Mouse (Mus musculus) midbrain, embryonic 16.5 days (tissue): ENCODE measurements around the gene Bmp2k. TPM values are rescaled to one million over a fixed set of nuclear protein-coding genes. Genes with fewer than 3 reads are reported as not detected.

ENCODE experiments used
- ATAC-seq: fragments of 200-750 bp; cut with Nextera tagmentation; 2 replicates; pipeline ENCODE4 v1.8.0; 2017; ENCODE audit warnings: moderate TSS enrichment
- H3K27ac ChIP-seq: fragments of 300-500 bp; sonication (generic); 2 replicates; pipeline ENCODE4 v1.5.1; 2014; ENCODE audit warnings: mild to moderate bottlenecking, low read length, mixed read lengths
- H3K27me3 ChIP-seq: fragments of 300-500 bp; sonication (generic); 2 replicates; pipeline ENCODE4 v1.6.1; 2014; ENCODE audit warnings: low read depth, low read length, mixed read lengths; ENCODE audit not compliant: control insufficient read depth, insufficient read depth
- H3K36me3 ChIP-seq: fragments of 300-500 bp; sonication (generic); 2 replicates; pipeline ENCODE4 v1.6.1; 2014; ENCODE audit warnings: mild to moderate bottlenecking, low read length, moderate library complexity, mixed read lengths; ENCODE audit not compliant: control insufficient read depth, insufficient read depth
- H3K4me1 ChIP-seq: fragments of 300-500 bp; sonication (generic); 2 replicates; pipeline ENCODE4 v1.6.1; 2014; ENCODE audit warnings: mild to moderate bottlenecking, low read length, mixed read lengths; ENCODE audit not compliant: control insufficient read depth, insufficient read depth
- H3K4me2 ChIP-seq: fragments of 300-500 bp; sonication (generic); 2 replicates; pipeline ENCODE4 v1.6.1; 2014; ENCODE audit warnings: mild to moderate bottlenecking, low read length, mixed read lengths
- H3K4me3 ChIP-seq: fragments of 300-500 bp; sonication (generic); 2 replicates; pipeline ENCODE4 v1.5.1; 2014; ENCODE audit warnings: low read depth, mild to moderate bottlenecking, low read length, moderate library complexity, mixed read lengths
- H3K9ac ChIP-seq: fragments of 300-500 bp; sonication (generic); 2 replicates; pipeline ENCODE4 v1.6.1; 2014; ENCODE audit warnings: low read depth, low read length, mixed read lengths
- H3K9me3 ChIP-seq: fragments of 300-500 bp; sonication (generic); replicated peaks from 2 replicates; pipeline ENCODE4 v1.6.1; 2014; ENCODE audit warnings: mild to moderate bottlenecking, low read length, mixed read lengths; ENCODE audit not compliant: control insufficient read depth, poor library complexity, severe bottlenecking
- WGBS: fragments of 180-500 bp; shearing (Covaris S2); extraction: QIAGEN DNeasy Blood & Tissue Kit; methylation state at CpG from one replicate; pipeline ENCODE4 v1.1.7; 2014; 5-methylcytosine and 5-hydroxymethylcytosine counted together
- polyA plus RNA-seq: library from polyadenylated mRNA; unstranded; fragments of >200 nt; fragmentation: Nextera tagmentation; extraction: Ambion mirVana; gene quantifications from 2 replicates; pipeline ENCODE4 v1.2.1, GENCODE M21; 2015

The Bmp2k gene
- polyA plus RNA-seq, 1 experiment from 2014 or later, result 8.3 TPM

GRCm38 (mm10) chr5:96961122-96961521 lies 36.4 kb upstream of the Bmp2k start:
- 87% methylated on average over 5 of the region's 5 CpGs for WGBS
- Histone ChIP-seq H3K9me3 (no peaks in the 10 kb centered on the region), H3K4me3 (no peak overlapping the region), H3K4me1 (peaks cover 9% of the 10 kb centered on the region), H3K9ac (no peak overlapping the region), H3K27me3 (no peaks in the 10 kb centered on the region), H3K27ac (no peak overlapping the region), H3K36me3 (no peaks in the 10 kb centered on the region), H3K4me2 (no peak overlapping the region)
- no peak for ATAC-seq

- Histone ChIP-seq H3K4me2 (no peak overlapping the region), H3K27ac (no peak overlapping the region), H3K4me3 (no peak overlapping the region), H3K36me3 (no peaks in the 10 kb centered on the region), H3K9ac (no peak overlapping the region), H3K27me3 (no peaks in the 10 kb centered on the region), H3K9me3 (no peaks in the 10 kb centered on the region), H3K4me1 (peaks cover 9% of the 10 kb centered on the region)
- no peak for ATAC-seq
Measured at GRCm38 (mm10) chr5:96961852-96962251, 35.6 kb upstream of the Bmp2k start.

GRCm38 (mm10) chr5:96962252-96962933 lies 35.1 kb upstream of the Bmp2k start:
- no peaks in the 10 kb centered on the region for H3K27me3 ChIP-seq
- H3K27ac ChIP-seq, result no peak overlapping the region
- peaks cover 9% of the 10 kb centered on the region for H3K4me1 ChIP-seq
- no peak for ATAC-seq
- H3K9me3 ChIP-seq, result no peaks in the 10 kb centered on the region
- H3K4me2 ChIP-seq, result no peak overlapping the region
- no peak overlapping the region for H3K4me3 ChIP-seq
- 74% methylated on average over 8 of the region's 8 CpGs for WGBS
- no peak overlapping the region for H3K9ac ChIP-seq
- no peaks in the 10 kb centered on the region for H3K36me3 ChIP-seq

GRCm38 (mm10) chr5:96962934-96963301 lies 34.6 kb upstream of the Bmp2k start:
- H3K4me3 ChIP-seq, result no peak overlapping the region
- WGBS, result 96% methylated on average over 6 of the region's 6 CpGs
- no peaks in the 10 kb centered on the region for H3K9me3 ChIP-seq
- peaks cover 9% of the 10 kb centered on the region for H3K4me1 ChIP-seq
- H3K27ac ChIP-seq, result no peak overlapping the region
- H3K36me3 ChIP-seq, result no peaks in the 10 kb centered on the region
- ATAC-seq, result no peak
- no peak overlapping the region for H3K9ac ChIP-seq
- H3K4me2 ChIP-seq, result no peak overlapping the region
- no peaks in the 10 kb centered on the region for H3K27me3 ChIP-seq

DNA sequence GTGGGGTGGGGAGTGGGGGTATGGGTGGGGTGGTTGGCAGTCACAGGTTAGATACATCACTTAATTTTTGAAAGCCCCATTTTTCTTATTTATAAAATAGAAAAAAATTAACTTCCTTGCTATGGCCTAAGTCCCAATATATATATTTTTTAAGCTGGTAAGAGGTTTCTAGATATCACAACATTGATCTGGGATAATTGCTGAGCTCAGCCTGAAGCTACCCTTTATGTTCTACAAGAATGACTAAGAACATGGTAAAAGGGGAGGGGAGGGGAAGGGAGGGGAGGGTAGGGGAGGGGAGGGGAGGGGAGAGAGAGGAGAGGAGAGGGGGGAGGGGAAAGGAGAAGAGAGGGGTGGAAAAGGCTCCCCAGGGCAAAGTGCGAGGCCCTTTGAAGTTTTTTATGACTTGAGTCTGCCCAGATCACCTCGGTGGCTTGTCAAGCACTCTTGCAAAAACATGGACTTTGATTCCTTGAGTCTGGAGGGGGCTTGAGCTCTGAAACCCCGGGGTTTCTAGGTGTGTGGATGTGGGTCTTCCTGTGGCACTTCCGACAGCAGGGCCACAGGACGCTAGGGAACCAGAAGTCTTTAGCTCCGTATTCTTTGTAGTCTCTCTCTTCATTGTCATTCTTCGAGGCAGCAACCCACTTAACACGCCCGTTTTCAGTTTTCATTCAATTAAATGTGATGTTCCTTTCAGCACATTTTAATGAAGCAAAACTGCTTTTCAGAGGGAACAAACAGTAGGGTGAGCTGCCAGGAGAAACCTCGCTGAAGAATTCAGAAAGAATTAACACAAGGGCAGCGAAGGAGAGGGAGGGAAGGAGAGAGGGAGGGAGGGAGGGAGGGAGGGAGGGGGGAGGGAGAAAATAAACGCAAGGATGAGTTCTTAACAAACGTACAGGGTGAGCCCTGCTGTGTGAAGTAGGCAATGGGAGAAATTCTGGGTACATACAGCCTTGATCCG lies 33.1 kb upstream of the Bmp2k start:
- H3K4me2 ChIP-seq, result peak overlapping the region; percentile 42
- H3K27ac ChIP-seq, result no peak overlapping the region
- WGBS, result 2% methylated on average over 14 of the region's 14 CpGs
- no peaks in the 10 kb centered on the region for H3K36me3 ChIP-seq
- H3K4me1 ChIP-seq, result peaks cover 9% of the 10 kb centered on the region
- H3K9me3 ChIP-seq, result no peaks in the 10 kb centered on the region
- no peak overlapping the region for H3K9ac ChIP-seq
- no peak overlapping the region for H3K4me3 ChIP-seq
- no peaks in the 10 kb centered on the region for H3K27me3 ChIP-seq
- peak; percentile 70 for ATAC-seq

- ATAC-seq, result no peak; the same call in none of the 2 replicates
- Histone ChIP-seq H3K27ac (no peak overlapping the region), H3K9ac (no peak overlapping the region), H3K4me3 (no peak overlapping the region), H3K4me1 (peaks cover 9% of the 10 kb centered on the region), H3K4me2 (peak overlapping the region; percentile 42), H3K9me3 (no peaks in the 10 kb centered on the region), H3K27me3 (no peaks in the 10 kb centered on the region), H3K36me3 (no peaks in the 10 kb centered on the region)
- WGBS, result 46% methylated on average over 2 of the region's 2 CpGs
Measured at GRCm38 (mm10) chr5:96965029-96965403, 32.5 kb upstream of the Bmp2k start.

DNA sequence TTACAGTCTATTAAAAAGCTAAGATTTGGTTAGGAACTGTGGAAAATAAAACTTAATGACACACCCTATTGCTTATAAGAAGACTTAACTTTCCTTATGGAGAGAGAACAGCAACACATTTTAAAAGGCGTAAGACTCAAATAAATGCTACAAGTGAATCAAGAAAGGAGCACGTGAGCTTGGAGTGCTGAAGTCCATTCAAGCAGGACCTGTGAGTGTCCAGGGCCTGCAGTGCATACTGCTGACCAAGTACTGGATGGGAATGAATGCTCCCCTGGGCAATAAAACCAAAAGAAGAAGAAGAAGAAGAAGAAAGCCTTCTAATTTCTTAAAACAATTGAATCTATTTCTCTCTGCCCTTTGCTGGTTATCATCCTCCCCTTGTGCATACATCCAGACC lies 32.0 kb upstream of the Bmp2k start:
- H3K4me2 ChIP-seq, result no peak overlapping the region
- no peak overlapping the region for H3K27ac ChIP-seq
- H3K36me3 ChIP-seq, result no peaks in the 10 kb centered on the region
- no peaks in the 10 kb centered on the region for H3K9me3 ChIP-seq
- 72% methylated on average over 2 of the region's 2 CpGs for WGBS
- no peak overlapping the region for H3K9ac ChIP-seq
- H3K4me3 ChIP-seq, result no peak overlapping the region
- H3K4me1 ChIP-seq, result peaks cover 9% of the 10 kb centered on the region
- H3K27me3 ChIP-seq, result no peaks in the 10 kb centered on the region
- no peak for ATAC-seq

- H3K27ac ChIP-seq, result no peak overlapping the region
- H3K4me2 ChIP-seq, result no peak overlapping the region
- no peak overlapping the region for H3K4me3 ChIP-seq
- H3K36me3 ChIP-seq, result no peaks in the 10 kb centered on the region
- H3K9me3 ChIP-seq, result no peaks in the 10 kb centered on the region
- H3K4me1 ChIP-seq, result peaks cover 9% of the 10 kb centered on the region
- 31% methylated on average over 6 of the region's 6 CpGs for WGBS
- no peaks in the 10 kb centered on the region for H3K27me3 ChIP-seq
- no peak overlapping the region for H3K9ac ChIP-seq
- ATAC-seq, result no peak
Measured at GRCm38 (mm10) chr5:96968628-96969027, 28.9 kb upstream of the Bmp2k start.

DNA sequence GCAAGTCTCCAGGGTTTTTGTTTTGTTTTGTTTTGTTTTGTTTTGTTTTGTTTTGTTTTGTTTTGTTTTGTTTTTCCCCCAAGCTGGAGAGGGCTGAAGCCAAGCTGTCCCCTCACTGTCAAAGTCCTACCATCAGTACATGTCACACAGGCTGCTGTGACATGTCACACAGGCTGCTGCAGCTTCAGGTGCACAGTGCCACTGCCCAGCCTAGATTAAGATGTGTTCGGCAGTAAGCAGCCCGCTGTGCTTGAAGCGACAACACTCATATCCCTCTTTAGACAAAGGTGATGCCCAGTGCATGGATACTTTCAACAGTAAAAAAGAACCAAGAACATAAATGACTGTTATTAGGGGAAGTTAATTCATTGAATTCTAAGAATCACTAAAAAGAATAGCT lies 28.5 kb upstream of the Bmp2k start:
- Histone ChIP-seq H3K4me3 (no peak overlapping the region), H3K9me3 (no peaks in the 10 kb centered on the region), H3K27me3 (no peaks in the 10 kb centered on the region), H3K4me1 (peaks cover 9% of the 10 kb centered on the region), H3K4me2 (no peak overlapping the region), H3K9ac (no peak overlapping the region), H3K27ac (no peak overlapping the region), H3K36me3 (no peaks in the 10 kb centered on the region)
- ATAC-seq, result no peak
- WGBS, result 45% methylated on average over 3 of the region's 3 CpGs
